Mouse (Mus musculus) C2C12 (cell line): Measurements from ENCODE around the gene Snx20.

ENCODE experiments used
- CTCF ChIP-seq: IDR thresholded peaks from one replicate; pipeline ENCODE4 v1.5.1; 2011; ENCODE audit not compliant: control insufficient read depth, insufficient read depth, insufficient read length
- MYOG ChIP-seq: IDR thresholded peaks from one replicate; pipeline ENCODE4 v1.6.1; 2011; ENCODE audit not compliant: control insufficient read depth, insufficient read length; ENCODE audit errors: extremely low read depth

DNA sequence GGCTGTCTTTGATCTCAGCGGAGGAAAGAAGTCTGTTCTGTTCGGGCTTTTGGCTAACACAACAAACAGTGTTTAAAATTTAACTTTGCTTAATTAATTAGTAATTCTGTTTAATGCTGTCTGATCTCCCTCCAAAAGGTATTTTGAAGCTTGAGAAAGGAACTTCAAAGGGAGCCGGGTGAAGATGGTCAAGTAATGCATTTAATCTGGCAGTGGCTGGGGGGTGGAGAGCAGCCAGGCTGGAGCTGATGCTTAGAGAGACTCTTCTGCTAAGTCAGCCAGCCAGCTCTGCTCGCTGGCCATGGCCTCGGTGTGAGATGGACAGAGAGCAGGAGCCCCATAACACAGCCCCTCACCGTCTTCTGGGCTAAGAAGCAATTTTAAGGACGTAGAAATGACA, 56.7 kb downstream of the Snx20 start:
- TF ChIP-seq MYOG = no peak
- no peak for TF ChIP-seq CTCF
